Mouse (Mus musculus) leukemia stem cell, adult 10-12 weeks (primary cell): ENCODE results near the gene Dhrs3. TPM values are rescaled to one million over a fixed set of nuclear protein-coding genes. Genes with fewer than 3 reads are reported as not detected.

Source experiments
- polyA plus RNA-seq: library from polyadenylated mRNA; stranded (reverse); fragments of >175 nt; gene quantifications from 2 replicates; pipeline ENCODE4 v1.2.3, GENCODE M21; 2012; ENCODE audit warnings: low replicate concordance

The Dhrs3 gene
- polyA plus RNA-seq = 2.9 and 3.7 TPM in 2 replicates

DNA sequence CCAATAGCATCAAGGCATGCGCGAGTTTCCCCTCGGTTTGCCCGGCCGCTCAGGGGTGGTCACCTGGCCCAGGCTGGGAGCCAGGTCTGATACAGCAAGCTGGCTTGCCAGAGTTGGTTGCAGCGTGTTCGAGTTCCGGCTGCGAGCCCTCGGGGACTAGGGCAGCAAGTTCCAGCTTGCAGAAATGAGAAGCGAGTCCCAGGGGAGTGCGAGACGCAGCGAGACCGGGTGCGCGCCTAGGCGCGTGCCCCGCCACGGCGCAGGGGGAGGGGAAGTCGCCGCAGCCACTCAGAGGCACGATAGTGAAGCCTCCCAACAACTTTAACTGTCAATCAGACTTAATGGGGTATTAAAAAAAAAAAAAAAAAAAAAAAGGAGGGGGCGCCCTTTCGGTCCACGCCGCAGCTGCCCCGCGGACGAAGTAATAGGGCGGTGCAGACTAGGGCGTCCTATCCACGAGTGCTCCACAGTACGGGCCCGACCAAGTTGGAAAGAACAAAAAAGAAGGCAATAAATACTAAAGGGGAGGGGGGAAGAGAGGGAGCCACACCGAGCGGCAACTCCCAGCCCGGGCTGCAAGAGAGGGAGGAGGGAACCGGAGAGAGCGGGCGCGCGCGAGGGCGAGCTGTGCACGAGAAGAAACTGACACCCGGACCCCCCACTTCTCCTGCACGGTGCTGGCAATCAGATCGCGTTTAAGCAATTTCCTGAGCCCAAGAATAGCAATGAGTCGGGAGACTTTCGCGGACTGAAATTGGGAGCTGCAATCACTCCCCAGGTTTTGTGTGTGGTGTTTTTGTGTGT, at the start of gene Dhrs3:
TSS of gene Dhrs3 (plus strand) at position 695 of the 804 bp plus-strand sequence.

Other genes with a start within 250 kb of the Dhrs3 start
- not detected in 2 replicates for gene Gm436, start 206.5 kb upstream of the Dhrs3 start, polyA plus RNA-seq
- gene Gm13178, start 171.4 kb upstream of the Dhrs3 start, polyA plus RNA-seq = not detected in 2 replicates
- gene Gm438, start 106.2 kb upstream of the Dhrs3 start, polyA plus RNA-seq = not detected in 2 replicates